Mouse (Mus musculus): ENCODE measurements around the gene Sidt1. TPM values are rescaled to one million over a fixed set of nuclear protein-coding genes. Genes with fewer than 3 reads are reported as not detected.
"Not testable (repeated sequence)": the region's sequence is repeated elsewhere in the genome, so short reads cannot be mapped to it uniquely, and the experiment has no call there.

The Sidt1 gene
- polyA plus RNA-seq, 1 experiment from 2014 or later, result 0.20 TPM

DNA sequence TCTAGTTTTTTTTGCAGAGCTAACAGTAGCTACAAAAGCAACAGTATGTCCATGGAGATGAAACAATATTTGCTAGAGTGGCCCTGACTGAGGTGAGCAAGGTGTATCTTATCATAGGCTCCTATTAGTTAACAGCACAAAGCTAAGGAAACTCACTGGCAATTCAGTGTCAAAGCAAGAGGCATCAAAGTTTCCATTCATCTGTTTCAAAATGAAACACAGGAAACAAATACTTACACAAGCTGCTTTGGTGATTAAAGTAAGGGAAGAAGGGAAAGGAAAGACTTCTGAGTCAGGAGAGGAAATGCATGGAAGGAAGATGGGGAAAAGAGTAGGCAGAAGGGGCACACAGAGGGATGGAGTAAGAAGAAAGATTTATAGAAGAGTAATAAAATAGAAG is 39.0 kb downstream of the Sidt1 start:
- no peaks in the 10 kb centered on the region for H3K27me3 ChIP-seq
- H3K27ac ChIP-seq, result no peak overlapping the region
- ATAC-seq (ENCODE audit: borderline replicate concordance, extremely low read depth, low FRiP score, low TSS enrichment), result no peak
- no peak overlapping the region for H3K4me3 ChIP-seq
- no peak overlapping the region for H3K9ac ChIP-seq
- no peaks in the 10 kb centered on the region for H3K36me3 ChIP-seq
- H3K4me2 ChIP-seq, result no peak overlapping the region
- no peaks in the 10 kb centered on the region for H3K4me1 ChIP-seq
- no peaks in the 10 kb centered on the region for H3K9me3 ChIP-seq

DNA sequence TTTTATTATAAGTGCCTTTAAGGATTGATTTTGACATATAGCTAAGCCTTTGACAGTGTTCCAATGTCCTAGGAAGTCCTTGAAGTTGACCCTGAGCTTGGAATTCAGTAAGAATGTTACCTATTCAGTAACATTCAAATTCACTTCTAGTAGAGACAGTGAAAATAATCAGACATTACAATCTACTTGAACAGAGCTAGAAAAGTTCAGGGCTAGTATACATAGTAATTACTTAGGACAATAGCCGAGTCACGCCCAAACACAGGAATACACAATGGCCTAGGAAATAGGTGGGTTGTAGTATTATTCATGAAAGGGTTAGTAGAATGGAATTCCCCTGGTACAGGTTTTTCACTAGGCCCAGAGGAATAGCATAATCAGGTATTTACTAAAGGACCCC is 40.3 kb downstream of the Sidt1 start:
- H3K4me3 ChIP-seq; H3K4me1 ChIP-seq; H3K9ac ChIP-seq; ATAC-seq (ENCODE audit: borderline replicate concordance, extremely low read depth, low FRiP score, low TSS enrichment); H3K36me3 ChIP-seq; H3K27ac ChIP-seq; H3K9me3 ChIP-seq; H3K4me2 ChIP-seq; H3K27me3 ChIP-seq: not testable (repeated sequence)
- 91% methylated on average over 2 of the region's 2 CpGs for WGBS

DNA sequence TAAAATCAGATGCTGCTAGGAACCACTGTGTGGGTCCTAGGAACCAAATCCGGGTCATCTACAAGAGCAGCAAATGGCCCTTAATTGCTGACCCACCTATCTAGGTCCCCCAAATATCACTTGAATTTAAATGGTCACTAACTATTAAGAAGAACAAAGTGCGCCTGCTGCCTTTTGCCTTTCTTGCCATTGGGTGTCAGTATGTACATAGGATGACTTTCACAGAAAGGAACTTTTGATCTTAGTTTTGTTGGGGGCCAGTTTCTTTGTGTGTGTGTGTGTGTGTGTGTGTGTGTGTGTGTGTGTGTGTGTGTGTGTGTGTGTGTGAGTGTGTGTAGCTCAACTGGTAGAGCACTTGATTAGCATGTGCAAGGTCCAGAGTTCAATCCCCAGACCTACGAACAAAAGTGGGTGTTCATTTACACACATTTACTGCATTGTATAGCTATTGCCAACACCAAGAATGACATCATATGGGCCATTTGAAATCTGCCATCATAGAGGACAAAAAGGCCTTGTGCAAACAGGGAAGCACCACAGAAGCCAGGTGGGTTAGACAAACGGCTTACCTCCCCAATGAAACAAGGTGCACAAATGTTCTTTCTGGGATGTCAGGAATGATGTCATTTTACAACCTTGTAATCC is 43.9 kb downstream of the Sidt1 start:
- no peaks in the 10 kb centered on the region for H3K9me3 ChIP-seq
- no peak overlapping the region for H3K4me2 ChIP-seq
- no peak overlapping the region for H3K27ac ChIP-seq
- H3K9ac ChIP-seq, result no peak overlapping the region
- H3K4me1 ChIP-seq, result no peaks in the 10 kb centered on the region
- H3K27me3 ChIP-seq, result no peaks in the 10 kb centered on the region
- H3K36me3 ChIP-seq, result no peaks in the 10 kb centered on the region
- ATAC-seq (ENCODE audit: borderline replicate concordance, extremely low read depth, low FRiP score, low TSS enrichment), result no peak
- 60% methylated on average over 4 of the region's 4 CpGs for WGBS
- H3K4me3 ChIP-seq, result no peak overlapping the region

DNA sequence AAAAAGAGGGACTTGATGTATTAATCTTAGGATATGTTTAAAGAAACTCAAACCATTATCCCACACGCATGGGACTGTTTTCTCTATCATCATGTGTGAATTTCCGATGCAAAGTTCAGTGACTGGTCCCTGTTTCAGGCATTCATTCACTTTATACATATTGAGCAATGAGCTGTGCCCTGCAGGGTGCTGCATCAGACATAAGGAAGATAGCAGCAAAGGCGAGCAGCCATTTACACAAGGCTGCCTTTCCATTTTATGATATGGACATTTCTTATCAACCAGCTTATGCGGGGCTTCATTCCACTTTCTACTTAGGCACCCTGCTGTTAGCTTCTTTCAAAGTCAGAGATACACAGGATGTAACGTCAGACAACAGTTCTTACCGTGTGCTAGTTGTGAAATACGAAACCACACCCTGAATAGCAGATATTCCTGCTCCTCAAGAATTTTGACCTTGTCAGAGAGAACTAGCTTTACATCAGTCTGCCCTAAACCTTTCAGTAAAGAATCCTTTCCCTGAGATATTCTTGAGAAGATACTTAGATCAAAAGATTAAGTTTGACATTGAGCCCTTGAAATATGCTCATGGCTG is 45.5 kb downstream of the Sidt1 start:
- ATAC-seq (ENCODE audit: borderline replicate concordance, extremely low read depth, low FRiP score, low TSS enrichment), result no peak
- WGBS, result 47% methylated on average over 7 of the region's 7 CpGs
- Histone ChIP-seq H3K36me3 (no peaks in the 10 kb centered on the region), H3K27me3 (no peaks in the 10 kb centered on the region), H3K9ac (no peak overlapping the region), H3K4me2 (no peak overlapping the region), H3K9me3 (no peaks in the 10 kb centered on the region), H3K4me3 (no peak overlapping the region), H3K4me1 (no peaks in the 10 kb centered on the region), H3K27ac (no peak overlapping the region)

DNA sequence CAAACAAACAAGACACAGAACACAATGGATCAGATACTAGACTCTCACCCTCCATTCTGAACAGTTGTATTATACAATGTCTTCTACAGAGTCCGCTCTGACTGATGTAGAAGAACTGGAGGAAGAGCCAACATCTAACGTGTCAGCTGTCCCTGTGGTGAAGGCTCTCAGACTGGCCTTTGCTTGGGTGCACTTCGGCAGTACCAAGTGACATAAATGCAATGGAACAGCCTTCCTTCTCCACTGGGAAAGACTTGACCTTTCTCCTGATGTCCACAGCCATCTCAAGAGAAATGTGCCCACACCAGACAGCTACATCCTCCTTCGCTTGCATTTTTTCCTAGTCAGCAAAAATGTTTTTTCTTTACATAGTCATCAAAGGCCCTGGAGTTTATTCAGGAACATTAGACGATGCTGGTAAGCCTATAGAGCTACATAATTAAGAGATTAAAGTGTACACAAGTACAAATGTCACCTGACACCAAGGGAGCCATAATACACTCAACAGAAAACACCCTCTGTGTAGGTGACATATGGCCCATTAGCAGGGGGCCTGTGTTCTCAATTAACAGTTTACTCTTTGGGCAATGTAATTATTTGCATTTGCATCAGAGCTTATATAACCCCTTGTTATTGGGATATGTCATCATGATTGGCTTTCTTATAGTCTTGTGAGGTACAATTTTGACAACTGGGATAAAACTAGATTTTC is 50.2 kb downstream of the Sidt1 start:
- H3K36me3 ChIP-seq, result no peaks in the 10 kb centered on the region
- no peak overlapping the region for H3K9ac ChIP-seq
- no peak overlapping the region for H3K4me3 ChIP-seq
- 76% methylated on average over 5 of the region's 5 CpGs for WGBS
- H3K4me2 ChIP-seq, result no peak overlapping the region
- ATAC-seq (ENCODE audit: borderline replicate concordance, extremely low read depth, low FRiP score, low TSS enrichment), result no peak
- no peak overlapping the region for H3K27ac ChIP-seq
- H3K27me3 ChIP-seq, result no peaks in the 10 kb centered on the region
- H3K9me3 ChIP-seq, result no peaks in the 10 kb centered on the region
- H3K4me1 ChIP-seq, result no peaks in the 10 kb centered on the region

DNA sequence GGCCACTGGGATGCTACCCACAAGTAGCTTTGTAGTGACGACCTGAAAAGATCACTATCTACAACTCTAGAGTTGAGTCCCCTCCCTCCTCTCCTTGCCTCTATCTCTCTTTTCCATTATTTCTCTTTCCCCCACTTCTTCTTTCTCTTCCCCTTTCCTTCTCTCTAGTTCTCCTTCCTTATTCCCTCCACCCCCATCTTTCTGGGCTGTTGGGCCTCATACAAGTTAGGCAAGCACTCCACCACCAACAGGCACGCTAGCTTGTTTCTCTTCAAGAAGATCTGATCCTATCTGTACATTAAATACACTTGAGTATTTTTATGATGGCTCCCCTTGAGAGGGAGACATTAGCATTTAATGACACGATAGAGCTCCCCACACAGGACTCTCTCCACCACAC is 51.0 kb downstream of the Sidt1 start:
- no peak overlapping the region for H3K9ac ChIP-seq
- WGBS, result 53% methylated on average over 3 of the region's 3 CpGs
- no peak overlapping the region for H3K27ac ChIP-seq
- H3K36me3 ChIP-seq, result no peaks in the 10 kb centered on the region
- no peaks in the 10 kb centered on the region for H3K9me3 ChIP-seq
- no peak overlapping the region for H3K4me2 ChIP-seq
- no peak overlapping the region for H3K4me3 ChIP-seq
- no peaks in the 10 kb centered on the region for H3K4me1 ChIP-seq
- no peak for ATAC-seq (ENCODE audit: borderline replicate concordance, extremely low read depth, low FRiP score, low TSS enrichment)
- H3K27me3 ChIP-seq, result no peaks in the 10 kb centered on the region

DNA sequence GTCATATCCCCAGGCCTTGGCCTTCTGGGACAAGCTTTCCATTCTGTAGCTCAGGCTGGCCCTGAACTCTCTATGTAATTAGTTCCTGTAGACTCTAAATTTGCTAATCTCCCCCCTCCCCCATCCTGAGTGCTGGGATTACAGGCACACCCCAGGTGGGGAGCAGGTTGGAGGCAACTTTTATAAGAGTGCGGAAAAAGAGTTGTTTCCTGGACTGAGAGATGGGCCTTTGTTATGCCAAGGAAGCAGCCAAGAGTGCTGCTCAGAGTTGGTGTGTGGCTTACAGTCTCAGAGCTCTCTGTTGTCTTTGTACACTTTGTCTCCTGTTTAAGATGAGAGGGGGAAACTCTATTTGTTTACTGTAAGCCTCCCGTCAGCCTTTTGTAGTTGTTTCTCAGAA is 52.2 kb downstream of the Sidt1 start:
- 39% methylated on average over 2 of the region's 2 CpGs for WGBS
- H3K4me1 ChIP-seq, result no peaks in the 10 kb centered on the region
- no peaks in the 10 kb centered on the region for H3K27me3 ChIP-seq
- H3K9ac ChIP-seq, result no peak overlapping the region
- H3K4me3 ChIP-seq, result no peak overlapping the region
- H3K36me3 ChIP-seq, result no peaks in the 10 kb centered on the region
- no peaks in the 10 kb centered on the region for H3K9me3 ChIP-seq
- no peak overlapping the region for H3K4me2 ChIP-seq
- ATAC-seq (ENCODE audit: borderline replicate concordance, extremely low read depth, low FRiP score, low TSS enrichment), result no peak
- H3K27ac ChIP-seq, result no peak overlapping the region

DNA sequence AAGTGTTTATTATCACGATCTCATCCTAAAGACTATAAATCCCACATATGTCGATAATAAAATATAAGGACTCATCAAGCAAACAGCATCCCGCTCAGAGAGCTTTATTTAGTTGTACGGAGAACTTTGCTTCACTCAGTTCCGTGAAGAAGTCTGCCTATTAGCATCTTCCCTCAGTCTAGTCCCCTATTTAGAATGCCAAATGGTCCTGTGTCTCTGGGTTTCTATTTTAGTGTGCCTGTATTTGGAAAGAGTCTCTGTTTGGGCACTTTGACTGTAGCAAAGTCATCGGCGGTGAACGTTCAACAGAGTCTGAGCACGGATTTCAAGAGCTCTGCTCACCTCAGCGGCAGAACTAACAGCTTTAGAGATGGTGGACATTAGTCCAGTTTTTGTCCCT is 55.8 kb downstream of the Sidt1 start:
- Histone ChIP-seq H3K27me3 (no peaks in the 10 kb centered on the region), H3K27ac (no peak overlapping the region), H3K9me3 (no peaks in the 10 kb centered on the region), H3K4me1 (no peaks in the 10 kb centered on the region), H3K36me3 (no peaks in the 10 kb centered on the region), H3K9ac (no peak overlapping the region), H3K4me3 (no peak overlapping the region), H3K4me2 (no peak overlapping the region)
- no peak for ATAC-seq (ENCODE audit: borderline replicate concordance, extremely low read depth, low FRiP score, low TSS enrichment)
- 89% methylated on average over 10 of the region's 10 CpGs for WGBS

DNA sequence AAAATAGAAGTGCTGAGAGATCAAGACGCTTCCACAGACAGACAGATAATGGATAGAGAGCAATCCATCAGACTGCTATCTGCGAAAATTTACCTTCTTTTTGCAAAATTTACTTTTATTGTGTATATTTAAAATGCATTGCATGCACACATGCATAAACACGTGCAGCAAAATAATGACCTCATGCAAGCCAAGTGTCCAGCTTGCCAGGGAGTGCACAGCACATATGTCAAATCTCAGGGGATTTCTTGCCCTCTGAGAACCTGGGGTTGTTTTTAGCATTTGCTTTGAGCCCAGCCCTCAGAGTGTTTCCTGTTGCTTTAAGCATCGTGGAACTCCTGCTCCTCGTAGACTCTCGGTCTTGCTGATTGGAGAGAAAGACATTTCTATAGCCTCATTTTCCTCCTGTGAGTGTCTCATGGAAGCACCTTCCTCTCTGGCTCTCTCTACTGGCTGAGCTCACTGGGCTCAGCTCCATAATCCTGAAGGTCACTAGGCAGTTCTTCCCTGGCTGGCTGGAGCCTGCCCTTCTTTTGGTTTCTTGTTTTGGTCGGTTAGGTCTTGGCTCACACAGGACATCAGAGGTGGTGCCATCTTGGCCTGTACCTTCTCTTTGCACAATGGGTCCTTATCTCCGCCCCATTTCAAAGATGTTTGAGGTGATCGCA is 61.5 kb downstream of the Sidt1 start:
- no peaks in the 10 kb centered on the region for H3K9me3 ChIP-seq
- ATAC-seq (ENCODE audit: borderline replicate concordance, extremely low read depth, low FRiP score, low TSS enrichment), result no peak
- no peak overlapping the region for H3K4me2 ChIP-seq
- WGBS, result 69% methylated on average over 9 of the region's 9 CpGs
- H3K27me3 ChIP-seq, result no peaks in the 10 kb centered on the region
- H3K4me1 ChIP-seq, result peaks cover 15% of the 10 kb centered on the region
- no peak overlapping the region for H3K9ac ChIP-seq
- H3K36me3 ChIP-seq, result no peaks in the 10 kb centered on the region
- peak overlapping the region; percentile 27; the same call in 1 of the 2 replicates for H3K27ac ChIP-seq
- H3K4me3 ChIP-seq, result no peak overlapping the region

DNA sequence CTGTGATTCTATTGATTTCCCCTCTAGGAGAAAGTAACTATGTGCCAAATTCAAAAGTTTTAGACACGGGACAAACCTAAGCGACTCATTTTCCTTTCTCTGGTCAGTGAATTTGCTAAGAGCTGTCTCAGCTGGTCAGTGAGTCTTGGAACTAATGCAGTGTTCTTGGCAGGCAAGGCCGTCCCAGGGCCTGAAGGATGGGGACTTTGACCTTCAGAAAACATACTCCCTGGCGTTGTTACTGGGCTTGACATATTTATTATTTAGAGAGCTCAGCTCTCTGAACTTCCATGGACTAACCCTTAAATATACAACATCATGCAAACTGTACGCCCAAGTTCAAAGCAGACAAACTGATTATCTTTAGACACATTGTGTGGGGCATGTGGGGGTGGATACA is 62.4 kb downstream of the Sidt1 start:
- H3K27me3 ChIP-seq, result no peaks in the 10 kb centered on the region
- peak overlapping the region; percentile 49 for H3K27ac ChIP-seq
- H3K9me3 ChIP-seq, result no peaks in the 10 kb centered on the region
- no peak overlapping the region for H3K4me3 ChIP-seq
- H3K4me1 ChIP-seq, result peaks cover 15% of the 10 kb centered on the region
- no peak overlapping the region for H3K9ac ChIP-seq
- 37% methylated on average over 5 of the region's 5 CpGs for WGBS
- ATAC-seq (ENCODE audit: borderline replicate concordance, extremely low read depth, low FRiP score, low TSS enrichment), result peak; percentile 83; the same call in 1 of the 2 replicates
- H3K4me2 ChIP-seq, result no peak overlapping the region
- H3K36me3 ChIP-seq, result no peaks in the 10 kb centered on the region

DNA sequence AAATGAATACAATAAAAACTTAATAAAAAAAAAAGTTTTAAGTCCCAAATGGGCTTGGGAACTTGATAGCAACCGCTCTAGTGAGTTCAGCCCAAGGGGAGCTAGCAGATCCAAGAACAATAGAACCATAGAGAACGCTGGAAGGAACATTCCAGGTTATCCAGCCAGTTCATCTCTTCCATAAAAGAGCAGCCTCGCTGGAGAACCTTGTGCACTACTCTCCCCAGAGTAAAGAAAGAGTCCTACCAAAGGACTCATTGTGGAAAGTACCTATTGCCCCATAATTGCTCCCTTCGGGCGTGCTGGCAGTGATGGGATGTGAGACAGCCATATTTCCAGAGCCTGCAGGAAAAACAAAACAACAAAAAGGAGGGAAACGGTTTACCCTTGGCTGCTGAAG is 63.4 kb downstream of the Sidt1 start:
- H3K9me3 ChIP-seq, result no peaks in the 10 kb centered on the region
- ATAC-seq (ENCODE audit: borderline replicate concordance, extremely low read depth, low FRiP score, low TSS enrichment), result no peak
- 72% methylated on average over 6 of the region's 6 CpGs for WGBS
- H3K9ac ChIP-seq, result no peak overlapping the region
- H3K4me2 ChIP-seq, result no peak overlapping the region
- H3K27ac ChIP-seq, result 0 out of 2 replicates have a peak overlapping the region, but pooled peaks have one; percentile 49
- no peak overlapping the region for H3K4me3 ChIP-seq
- H3K4me1 ChIP-seq, result peaks cover 15% of the 10 kb centered on the region
- no peaks in the 10 kb centered on the region for H3K36me3 ChIP-seq
- H3K27me3 ChIP-seq, result no peaks in the 10 kb centered on the region
